Mouse (Mus musculus) adrenal gland, adult 18-20 months (tissue): Measurements from ENCODE around the gene Dnm3. TPM values are rescaled to one million over a fixed set of nuclear protein-coding genes. Genes with fewer than 3 reads are reported as not detected.

Source experiments
- DNase-seq, 2 experiments: peaks; one replicate each; pipeline ENCODE4 v3.0.0; 2021 to 2022; ENCODE audit warnings: low spot score in 2 of 2
- total RNA-seq, 2 experiments: library from RNA; stranded (reverse); gene quantifications; 1 replicate in 1 of 2; 2 replicates in 1 of 2; pipeline ENCODE4 v1.2.3; 2021

Gene Dnm3
- total RNA-seq, 2 experiments from 2014 or later, result 8.6 to 15.4 TPM

DNA sequence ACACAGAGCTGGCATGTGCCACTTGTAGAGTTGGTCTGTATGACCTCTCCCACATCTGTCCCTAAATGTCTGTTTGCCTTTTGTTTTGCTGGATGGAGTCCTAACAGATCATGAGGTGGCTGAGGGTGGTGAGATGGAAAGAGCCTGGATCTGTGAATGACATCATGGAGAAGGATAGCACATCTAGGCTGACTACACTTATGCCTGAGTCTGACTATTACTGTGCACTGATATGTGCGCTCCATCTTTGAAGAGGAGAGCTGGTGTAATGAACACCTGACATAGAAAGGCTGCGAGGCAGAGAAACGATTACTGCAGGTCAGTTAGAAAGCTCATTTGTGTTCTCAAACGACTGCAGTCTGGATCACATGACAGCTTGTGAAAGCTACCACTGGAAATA lies 149.2 kb downstream of the Dnm3 start:
- DNase-seq, result no peak

DNA sequence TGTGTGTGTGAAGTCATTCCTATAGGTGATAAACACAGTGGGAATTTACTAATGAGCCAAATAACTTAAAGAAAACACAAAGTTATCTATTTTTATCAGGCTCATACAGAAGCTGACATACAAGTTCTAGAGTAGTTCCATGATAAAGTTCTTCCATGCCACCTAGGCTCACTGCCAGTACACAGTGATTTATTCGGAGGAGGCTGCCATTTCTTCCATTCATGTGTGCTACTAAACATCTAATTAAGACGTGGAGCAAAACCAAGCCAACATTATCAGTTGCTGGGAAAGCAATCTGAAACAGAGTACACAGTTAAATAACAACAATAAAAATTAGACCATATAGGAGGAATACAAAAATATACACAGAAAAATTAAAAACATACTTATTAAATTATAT lies 150.2 kb downstream of the Dnm3 start:
- no peak for DNase-seq

GRCm38 (mm10) chr1:162324412-162324811 lies 153.4 kb downstream of the Dnm3 start:
- no peak for DNase-seq

- no peak for DNase-seq
Measured at GRCm38 (mm10) chr1:162323142-162323541, 154.7 kb downstream of the Dnm3 start.

GRCm38 (mm10) chr1:162313451-162314276 lies 164.2 kb downstream of the Dnm3 start:
- DNase-seq, result no peak

DNA sequence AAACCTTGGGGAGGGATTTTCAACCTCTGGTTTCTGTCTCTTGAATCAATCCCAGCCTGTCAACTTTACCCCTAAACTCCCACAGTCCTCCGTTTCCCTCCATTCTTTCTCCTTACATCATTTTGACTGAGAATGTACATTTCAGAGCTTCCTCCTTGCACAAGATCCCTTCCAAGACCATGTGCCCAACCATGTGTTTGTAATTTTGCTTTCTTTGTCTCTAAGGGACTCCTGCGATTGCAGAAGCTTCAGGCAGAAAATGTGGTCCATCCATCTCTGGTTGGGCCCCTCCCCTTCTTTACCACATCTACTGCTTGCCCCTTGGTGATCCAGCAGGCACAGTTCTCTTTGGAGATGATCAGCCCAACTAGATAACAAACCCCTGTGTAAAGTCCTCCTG lies 165.2 kb downstream of the Dnm3 start:
- no peak for DNase-seq

DNA sequence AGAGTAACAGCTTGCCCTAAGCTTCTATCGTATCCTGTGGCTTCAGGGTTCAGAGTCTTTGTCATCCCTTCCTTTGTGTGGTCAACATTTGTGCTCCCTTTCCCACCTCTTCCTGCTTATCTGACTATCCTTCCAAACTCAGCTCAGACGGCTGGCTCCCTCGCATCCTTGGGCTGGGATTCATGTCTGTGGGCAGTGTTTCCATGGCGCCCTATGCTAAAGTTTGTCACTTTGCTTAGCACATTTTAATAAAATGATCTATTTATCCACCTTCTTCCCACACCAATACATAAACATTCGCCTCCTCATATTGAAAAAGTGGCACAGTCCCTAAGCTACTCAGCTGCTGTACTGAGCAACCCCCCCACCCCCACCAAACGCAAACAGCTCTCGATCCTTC lies 165.7 kb downstream of the Dnm3 start:
- no peak for DNase-seq

GRCm38 (mm10) chr1:162305247-162305646 lies 172.6 kb downstream of the Dnm3 start:
- no peak for DNase-seq

- DNase-seq, result no peak
Measured at GRCm38 (mm10) chr1:162302480-162302879, 175.4 kb downstream of the Dnm3 start.

DNA sequence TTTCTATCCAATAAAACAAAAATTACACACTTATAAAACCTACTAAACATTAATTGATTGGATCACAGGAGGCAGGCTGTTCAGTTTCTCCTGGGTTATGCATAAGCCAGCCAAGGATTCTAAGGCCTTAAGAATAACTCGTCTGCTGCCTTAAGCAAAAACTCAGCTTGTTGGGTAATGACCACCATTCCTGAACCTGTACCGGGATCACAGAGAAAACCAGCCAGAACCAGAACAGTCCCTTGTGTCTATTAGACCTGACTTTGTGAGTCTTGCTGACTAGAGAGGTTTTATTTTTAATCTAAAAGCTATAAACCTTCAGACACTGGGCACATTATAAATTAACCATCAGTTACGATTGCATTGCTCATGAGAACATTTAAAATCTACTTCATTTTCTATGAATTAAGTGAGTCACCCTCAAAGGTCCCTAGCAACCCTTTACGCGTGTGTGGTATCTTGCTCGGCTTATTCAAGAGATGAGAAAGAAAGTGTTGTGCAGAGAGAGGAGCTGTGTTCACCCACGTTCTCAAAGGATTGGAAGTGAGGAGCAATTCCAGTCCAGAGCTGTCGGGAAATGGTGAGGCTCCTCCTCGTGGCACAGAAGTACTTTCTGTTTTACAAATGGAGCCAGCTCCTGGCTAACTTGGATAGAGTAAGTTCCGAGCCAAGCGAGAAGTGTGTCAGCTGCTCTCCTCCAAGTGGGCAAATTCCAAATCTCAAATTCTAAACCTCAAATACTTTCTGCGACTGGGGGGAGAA lies 178.1 kb downstream of the Dnm3 start:
- no peak for DNase-seq

DNA sequence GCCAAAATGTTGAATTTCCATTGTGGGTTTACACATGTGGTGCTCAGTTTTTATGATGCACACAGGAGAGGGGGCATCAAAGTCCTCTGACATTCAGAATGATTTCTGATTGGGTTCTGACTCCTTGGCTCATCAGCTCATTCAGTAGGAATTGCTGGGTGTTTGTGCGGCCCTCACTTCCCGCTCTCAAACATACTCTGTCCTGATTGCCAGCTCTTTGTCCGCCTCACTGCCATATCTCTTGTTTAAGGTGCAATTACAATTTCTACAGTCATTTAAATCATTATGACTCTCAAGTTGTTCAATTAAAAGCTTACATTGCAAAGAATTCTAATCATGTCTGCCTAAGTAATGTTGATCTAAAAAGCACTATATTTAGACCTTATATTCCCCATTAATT lies 179.3 kb downstream of the Dnm3 start:
- no peak for DNase-seq

DNA sequence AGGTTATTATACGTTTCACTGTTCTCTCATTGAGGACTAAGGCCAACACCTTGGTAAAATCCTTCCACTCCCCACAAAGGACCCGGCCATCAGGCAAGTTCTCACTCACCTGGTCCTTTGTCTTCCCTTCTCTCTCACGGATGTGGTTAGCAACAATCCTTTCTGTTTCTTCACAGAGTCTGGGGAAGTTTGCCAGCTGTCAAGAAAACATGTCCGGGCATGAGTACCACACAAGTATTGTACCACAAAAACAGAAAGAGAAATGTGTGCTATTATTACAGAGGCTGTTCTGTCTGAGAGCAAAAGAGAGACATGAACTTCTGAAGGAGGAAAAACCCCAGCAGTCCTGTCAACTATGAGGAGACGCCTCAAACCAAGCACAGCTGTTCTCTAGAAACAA lies 182.4 kb downstream of the Dnm3 start:
- no peak for DNase-seq

DNA sequence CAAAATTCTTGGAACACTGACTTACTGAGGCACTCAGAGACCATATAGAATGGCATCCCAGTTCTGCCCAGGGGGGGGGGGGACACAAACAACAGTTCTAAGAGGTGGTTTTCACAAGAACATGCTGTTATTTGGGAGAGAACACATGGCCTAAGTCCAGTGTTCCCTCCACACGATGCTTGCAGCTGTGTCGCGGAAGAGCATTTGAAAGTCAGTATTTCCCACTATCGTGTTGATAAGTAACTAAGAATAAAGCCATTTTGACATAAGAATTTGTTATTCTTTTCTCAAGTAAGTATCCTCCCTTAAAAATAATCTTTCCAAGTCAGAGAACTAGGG lies 183.3 kb downstream of the Dnm3 start:
- DNase-seq, result no peak

GRCm38 (mm10) chr1:162293732-162294571 lies 183.9 kb downstream of the Dnm3 start:
- DNase-seq, result no peak

DNA sequence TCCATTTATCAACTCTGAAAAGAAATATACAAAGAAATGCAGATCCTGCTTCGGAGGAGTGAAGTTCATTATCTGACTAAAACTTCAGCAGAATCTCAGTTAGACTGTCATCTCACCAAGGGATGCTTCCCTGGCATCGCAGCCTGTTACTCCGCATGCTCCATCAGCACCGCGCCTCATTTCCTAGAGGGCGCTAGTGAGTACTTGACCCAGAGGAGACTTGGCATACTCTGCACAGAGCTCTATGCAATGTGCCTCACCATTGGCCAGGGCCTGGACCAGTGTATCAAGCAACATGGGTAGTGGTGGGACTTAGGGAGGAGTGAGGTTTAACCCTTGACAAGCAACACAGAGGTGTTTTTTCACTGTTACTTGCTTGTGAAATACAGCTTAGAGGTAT lies 190.9 kb downstream of the Dnm3 start:
- no peak for DNase-seq

DNA sequence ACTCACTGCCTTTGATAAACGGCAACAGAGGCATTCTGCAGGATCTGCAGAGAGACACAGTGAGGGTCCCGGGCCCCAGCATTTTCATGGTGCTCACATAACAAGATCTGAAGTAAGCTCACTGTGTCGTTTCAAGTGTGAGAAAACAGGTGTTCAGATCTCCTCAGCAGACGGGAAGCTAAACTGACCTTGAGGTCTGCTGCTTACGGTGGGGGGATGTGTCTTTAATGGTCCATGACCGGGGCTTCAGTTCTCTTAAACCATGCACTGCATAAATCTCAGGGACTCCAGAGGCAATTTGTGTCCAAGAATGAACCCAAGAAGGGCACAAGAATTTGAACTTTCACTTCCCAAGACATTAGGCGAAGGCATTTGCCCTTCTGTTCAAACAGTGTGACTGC lies 195.9 kb downstream of the Dnm3 start:
- no peak for DNase-seq

GRCm38 (mm10) chr1:162280052-162280451 lies 197.8 kb downstream of the Dnm3 start:
- no peak for DNase-seq

DNA sequence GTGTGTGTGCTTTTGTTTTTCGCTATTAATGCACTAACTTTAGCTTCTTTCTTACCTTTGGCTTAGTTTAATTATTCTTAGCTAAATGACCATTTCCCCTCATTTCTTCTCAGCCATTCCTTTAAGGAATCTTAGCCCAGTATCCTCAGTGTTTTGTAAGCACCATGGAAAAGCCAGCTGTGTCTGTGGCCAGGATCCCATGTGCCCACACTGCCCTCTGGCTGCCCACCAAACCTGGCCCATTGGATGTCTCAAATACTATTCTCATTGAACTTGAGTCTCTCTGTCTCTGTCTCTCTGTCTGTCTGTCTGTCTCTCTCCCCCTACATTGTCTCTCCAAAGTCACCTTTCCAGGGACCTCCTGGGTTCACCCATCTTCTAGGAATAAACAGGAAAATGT lies 201.8 kb downstream of the Dnm3 start:
- DNase-seq, result no peak

DNA sequence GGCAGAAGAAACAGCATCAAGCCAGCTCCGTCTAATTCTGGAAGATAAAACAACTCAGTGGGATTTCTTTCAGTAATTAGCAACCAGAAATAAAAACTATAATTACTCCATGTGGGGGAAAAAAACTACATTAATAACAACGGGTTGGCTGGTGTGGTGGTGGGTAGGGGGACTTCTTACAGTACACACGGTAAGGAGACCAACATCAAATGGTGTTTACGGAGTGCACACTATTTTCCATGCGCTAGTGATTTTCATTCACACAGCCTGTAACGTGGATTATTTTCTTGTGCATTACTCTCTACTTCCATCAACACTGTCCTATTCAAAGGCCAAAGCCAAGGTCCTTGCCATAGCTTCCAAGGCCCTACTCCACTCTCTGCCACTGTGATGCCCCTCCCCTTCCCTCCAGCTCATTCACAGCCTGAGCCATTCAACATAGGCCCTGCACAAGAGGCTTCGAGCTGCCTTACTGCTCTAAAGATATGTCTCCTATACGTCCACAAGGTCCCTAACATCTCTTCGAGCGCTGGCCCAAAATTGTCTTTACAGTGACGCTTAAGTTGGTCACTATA lies 203.1 kb downstream of the Dnm3 start:
- DNase-seq, result no peak

- DNase-seq, result no peak
Measured at GRCm38 (mm10) chr1:162256912-162257607, 220.8 kb downstream of the Dnm3 start.

- no peak for DNase-seq
Measured at GRCm38 (mm10) chr1:162254944-162255343, 222.9 kb downstream of the Dnm3 start.
